Mouse (Mus musculus) brain, embryonic 14.5 days (tissue): ENCODE measurements around the gene Emp1.

ENCODE experiments used
- CTCF ChIP-seq: fragments of 200-500 bp; IDR thresholded peaks from 2 replicates; pipeline ENCODE4 v1.5.1; 2012; ENCODE audit warnings: inconsistent platforms, mild to moderate bottlenecking, moderate library complexity, borderline replicate concordance; ENCODE audit not compliant: insufficient read depth, insufficient read length; ENCODE audit errors: extremely low read depth
- POLR2A ChIP-seq: fragments of 200-500 bp; IDR thresholded peaks from 2 replicates; pipeline ENCODE4 v1.6.1; 2012; ENCODE audit warnings: mild to moderate bottlenecking, inconsistent platforms, borderline replicate concordance; ENCODE audit not compliant: poor library complexity, insufficient read depth, insufficient read length, severe bottlenecking; ENCODE audit errors: extremely low read depth

DNA sequence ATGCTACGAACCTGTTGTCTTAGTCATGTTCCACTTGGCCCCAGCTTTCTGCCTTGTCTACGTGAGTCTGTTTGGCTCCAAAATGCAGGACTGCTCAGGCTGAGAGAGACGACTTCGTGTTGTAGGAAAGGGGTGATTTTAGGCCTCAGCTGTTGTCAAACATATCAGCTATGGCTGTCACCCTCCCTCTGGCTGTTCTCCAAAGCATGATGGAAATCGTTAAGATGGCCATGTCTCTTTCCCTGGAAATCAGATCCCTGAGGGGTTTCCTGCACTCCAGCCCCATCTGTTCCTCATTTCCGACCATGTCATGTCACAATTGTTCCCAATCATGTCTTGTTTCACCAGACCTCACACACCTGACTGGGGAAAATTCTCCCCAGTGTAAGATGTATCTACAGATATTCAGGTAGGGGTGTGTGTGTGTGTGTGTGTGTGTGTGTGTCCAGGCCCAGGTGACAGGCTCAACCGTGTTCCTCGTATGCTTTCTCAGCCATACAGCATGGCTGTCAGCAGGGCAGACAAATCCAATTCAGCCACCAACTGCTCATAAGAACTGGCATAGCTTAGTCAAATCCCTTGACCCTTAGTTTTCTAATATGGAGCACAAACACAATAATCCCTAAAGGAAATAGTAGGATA, 67.0 kb downstream of the Emp1 start:
- TF ChIP-seq POLR2A = no peak
- TF ChIP-seq CTCF = no peak
